Mouse (Mus musculus): ENCODE results near the gene Tcf21. TPM values are rescaled to one million over a fixed set of nuclear protein-coding genes. Genes with fewer than 3 reads are reported as not detected.

Tcf21 gene
- 2.5 TPM in 2 replicates for polyA plus RNA-seq (2016; fragmentation: Nextera tagmentation; extraction: Ambion mirVana)

DNA sequence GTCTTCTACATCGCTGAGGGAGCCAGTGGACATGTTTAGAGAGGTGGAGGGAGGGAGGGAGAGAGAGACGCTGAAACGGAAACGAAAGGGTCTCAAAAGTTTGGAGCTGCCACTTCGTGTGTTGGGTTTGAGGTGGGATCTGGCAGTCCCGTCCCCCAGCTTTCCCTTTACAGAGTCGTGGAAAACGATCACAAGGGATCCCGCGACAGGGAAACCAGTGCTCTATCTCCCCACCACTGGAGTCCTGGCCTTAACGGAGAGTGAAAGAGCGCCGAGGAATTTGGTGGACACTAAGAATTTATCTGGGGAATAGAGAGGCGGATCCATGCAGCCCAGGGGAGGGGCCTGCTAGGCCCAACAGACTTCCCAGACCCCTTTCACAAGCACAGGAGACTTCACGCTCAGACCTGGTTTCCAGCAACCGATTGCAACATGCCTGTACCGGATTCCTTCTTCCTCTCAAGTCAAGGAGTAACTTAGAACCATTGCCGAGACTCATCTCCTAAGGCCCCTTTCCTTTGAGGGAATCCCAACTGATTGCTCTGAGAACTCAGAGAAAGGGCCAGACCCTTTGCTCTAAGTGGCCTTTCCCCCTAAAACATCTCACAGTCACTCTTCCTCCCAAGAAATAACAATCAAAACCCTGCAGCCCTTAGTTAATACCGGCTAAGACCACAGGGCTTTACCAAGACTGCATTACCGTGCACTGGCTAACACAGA is at the start of gene Tcf21:
Gene Tcf21, minus strand, starts transcription at position 304 of the 720 bp plus-strand sequence.
- Histone ChIP-seq H3K27me3 (peaks cover 87% of the 10 kb centered on the region), H3K27ac (no peak within 1 kb of the TSS), H3K4me1 (no peaks in the 10 kb centered on the region), H3K9me3 (no peaks in the 10 kb centered on the region), H3K4me2 (replicated peaks) (0 out of 2 replicates have a peak within 1 kb of the TSS, but pooled peaks have one; percentile 10), H3K4me3 (peak within 1 kb of the TSS; percentile 19), H3K36me3 (no peaks in the 10 kb centered on the region), H3K9ac (no peak within 1 kb of the TSS)
- no peak for ATAC-seq (ENCODE audit: insufficient number of reproducible peaks, insufficient read depth, low FRiP score, low TSS enrichment)
- WGBS = under 1% methylated on average over 20 of the region's 20 CpGs

DNA sequence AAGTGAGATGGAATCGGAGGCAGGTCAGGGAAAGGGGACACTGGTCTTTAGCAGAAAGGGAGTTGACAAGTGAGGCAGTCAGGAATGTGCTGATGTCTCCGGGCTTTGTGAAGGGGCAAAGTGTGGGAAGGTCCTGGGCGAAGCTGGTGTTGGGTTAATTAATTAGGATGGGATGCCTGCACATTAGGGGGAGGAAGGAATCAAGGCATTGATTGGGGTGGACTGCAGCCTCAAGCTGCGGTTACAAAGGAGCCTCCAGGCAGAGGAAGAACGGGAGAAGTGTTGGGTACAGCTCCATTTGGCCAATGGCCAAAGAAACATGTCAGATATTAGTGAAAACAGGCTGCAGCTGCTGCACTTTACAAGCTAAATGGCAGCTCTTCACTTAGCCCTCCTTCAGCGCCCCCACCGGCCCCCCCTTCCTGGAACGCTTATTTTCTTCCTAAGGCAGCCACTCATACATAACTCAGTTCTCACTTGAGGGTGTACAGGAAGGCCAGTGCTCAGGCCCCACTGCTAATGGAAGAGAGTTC is 48.5 kb upstream of the Tcf21 start:
- 34% methylated on average over 8 of the region's 8 CpGs for WGBS
- Histone ChIP-seq H3K9ac (no peak overlapping the region), H3K4me3 (no peak overlapping the region), H3K4me2 (replicated peaks) (no peak overlapping the region), H3K27me3 (no peaks in the 10 kb centered on the region), H3K27ac (no peak overlapping the region), H3K4me1 (no peaks in the 10 kb centered on the region; the same call in 1 of the 2 replicates), H3K9me3 (no peaks in the 10 kb centered on the region), H3K36me3 (no peaks in the 10 kb centered on the region)
- ATAC-seq (ENCODE audit: insufficient number of reproducible peaks, insufficient read depth, low FRiP score, low TSS enrichment) = peak; percentile 47; the same call in 1 of the 2 replicates

DNA sequence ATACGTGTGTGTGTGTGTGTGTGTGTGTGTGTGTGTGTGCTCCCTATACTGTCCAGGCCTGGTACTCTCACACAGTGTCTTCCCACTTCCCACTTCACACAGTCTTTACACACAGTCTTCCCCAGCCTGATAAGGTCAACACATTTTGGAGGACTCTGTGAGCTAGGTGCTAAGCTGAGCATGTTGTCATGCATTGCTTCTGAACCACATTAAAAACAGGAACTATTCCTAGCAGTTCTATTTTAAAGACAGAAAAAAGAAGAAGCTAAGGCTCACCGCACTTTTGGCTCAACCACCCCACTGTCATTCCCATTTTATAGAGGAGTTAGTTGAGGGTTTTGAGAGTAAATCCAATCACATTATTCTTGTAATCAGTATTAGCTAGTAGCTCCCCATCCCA is 47.2 kb upstream of the Tcf21 start:
- Histone ChIP-seq H3K9ac (no peak overlapping the region), H3K4me2 (replicated peaks) (no peak overlapping the region), H3K27me3 (no peaks in the 10 kb centered on the region), H3K4me1 (no peaks in the 10 kb centered on the region; the same call in 1 of the 2 replicates), H3K36me3 (no peaks in the 10 kb centered on the region), H3K4me3 (no peak overlapping the region), H3K27ac (no peak overlapping the region), H3K9me3 (no peaks in the 10 kb centered on the region)
- no peak for ATAC-seq (ENCODE audit: insufficient number of reproducible peaks, insufficient read depth, low FRiP score, low TSS enrichment)
- WGBS = 82% methylated on average over 2 of the region's 2 CpGs

DNA sequence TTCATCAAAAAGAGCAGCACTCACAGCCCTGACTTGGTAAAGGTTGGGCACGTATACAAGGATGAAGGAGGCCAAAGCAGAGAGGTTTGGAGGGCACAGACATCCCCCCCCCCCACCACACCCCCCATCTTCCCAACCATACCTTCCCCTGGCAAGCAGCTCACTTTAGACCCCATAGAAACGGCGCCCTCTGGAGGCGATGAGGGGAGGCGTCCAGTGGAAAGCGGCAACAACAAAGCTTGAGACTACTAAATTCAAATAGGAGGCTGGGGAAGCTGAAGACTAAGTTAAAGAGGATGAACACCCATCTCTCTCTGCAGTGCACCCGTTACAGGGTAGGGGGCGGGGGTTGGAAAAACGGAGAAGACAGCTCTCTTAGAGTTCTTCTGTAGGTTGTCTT is 38.1 kb upstream of the Tcf21 start:
- WGBS = 27% methylated on average over 9 of the region's 9 CpGs
- Histone ChIP-seq H3K9me3 (no peaks in the 10 kb centered on the region), H3K4me2 (replicated peaks) (no peak overlapping the region), H3K9ac (no peak overlapping the region), H3K27me3 (peaks cover 2% of the 10 kb centered on the region), H3K4me3 (no peak overlapping the region), H3K27ac (no peak overlapping the region), H3K36me3 (no peaks in the 10 kb centered on the region), H3K4me1 (no peaks in the 10 kb centered on the region)
- no peak for ATAC-seq (ENCODE audit: insufficient number of reproducible peaks, insufficient read depth, low FRiP score, low TSS enrichment)

DNA sequence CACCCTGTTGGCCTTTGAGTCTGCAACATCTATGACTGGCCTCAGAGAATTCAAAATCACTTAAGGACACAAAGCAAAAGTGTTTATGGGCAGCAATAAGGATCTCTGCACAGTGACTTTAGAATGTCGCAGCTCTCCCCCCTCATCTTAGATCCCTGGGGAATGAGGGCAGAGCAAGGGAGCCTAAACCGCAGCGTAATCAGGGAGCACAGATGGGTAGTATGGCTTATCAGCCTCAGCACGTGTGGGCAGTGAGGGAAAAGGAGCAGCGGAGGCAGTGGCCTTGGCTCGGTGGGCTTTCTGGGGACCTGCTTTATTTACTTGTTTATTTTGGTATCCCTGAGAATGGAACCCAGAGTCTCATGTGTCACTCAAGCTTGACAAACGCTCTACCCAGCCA is 34.4 kb upstream of the Tcf21 start:
- no peak for ATAC-seq (ENCODE audit: insufficient number of reproducible peaks, insufficient read depth, low FRiP score, low TSS enrichment)
- no peak overlapping the region for H3K4me3 ChIP-seq
- no peaks in the 10 kb centered on the region for H3K36me3 ChIP-seq
- no peaks in the 10 kb centered on the region for H3K9me3 ChIP-seq
- WGBS = 40% methylated on average over 7 of the region's 7 CpGs
- H3K27ac ChIP-seq = no peak overlapping the region
- H3K4me2 ChIP-seq (replicated peaks) = no peak overlapping the region
- peaks cover 2% of the 10 kb centered on the region for H3K27me3 ChIP-seq
- H3K9ac ChIP-seq = no peak overlapping the region
- H3K4me1 ChIP-seq = no peaks in the 10 kb centered on the region

DNA sequence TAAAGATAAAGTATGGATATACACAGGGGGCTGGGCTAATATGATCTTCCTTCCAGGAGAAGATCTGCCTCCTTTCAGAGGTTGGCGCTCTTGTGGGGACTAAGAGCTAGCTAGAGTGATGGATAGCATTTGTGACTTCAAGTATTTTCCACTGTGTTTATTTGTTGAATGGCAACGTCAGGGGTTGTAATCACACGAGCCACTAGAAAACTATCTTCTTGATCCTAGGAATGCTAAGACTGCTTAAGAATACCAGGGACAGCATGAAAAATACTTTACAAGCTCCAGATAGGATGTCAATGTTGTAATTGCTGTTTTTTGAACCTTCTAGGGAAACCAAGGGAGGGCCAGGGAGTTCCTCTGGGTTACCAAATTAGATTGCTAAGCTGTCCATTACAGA is 25.4 kb upstream of the Tcf21 start:
- Histone ChIP-seq H3K9ac (no peak overlapping the region), H3K4me3 (no peak overlapping the region), H3K9me3 (no peaks in the 10 kb centered on the region), H3K27ac (no peak overlapping the region), H3K4me2 (replicated peaks) (no peak overlapping the region), H3K4me1 (no peaks in the 10 kb centered on the region), H3K36me3 (no peaks in the 10 kb centered on the region), H3K27me3 (peaks cover 49% of the 10 kb centered on the region)
- 6% methylated on average over 3 of the region's 3 CpGs for WGBS
- no peak for ATAC-seq (ENCODE audit: insufficient number of reproducible peaks, insufficient read depth, low FRiP score, low TSS enrichment)

DNA sequence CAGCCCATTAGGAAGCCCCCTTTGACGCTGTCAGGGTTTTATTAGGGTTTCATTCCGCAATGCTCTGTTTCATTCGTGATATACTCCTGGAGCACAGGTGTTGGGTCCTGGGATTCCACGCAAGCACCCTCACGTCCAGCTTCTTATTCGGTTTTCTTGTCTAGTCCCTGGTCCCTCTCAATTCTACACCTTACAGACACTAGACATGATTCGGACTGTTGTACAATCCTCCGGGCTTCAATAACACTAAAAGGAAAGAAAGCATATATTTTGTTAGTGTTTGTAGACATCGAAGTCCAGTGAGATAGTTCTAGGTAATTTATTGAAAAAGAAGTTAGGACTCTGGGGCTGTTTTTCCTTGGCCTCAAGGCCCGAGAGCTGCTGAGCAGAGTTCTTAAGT is 24.8 kb upstream of the Tcf21 start:
- Histone ChIP-seq H3K9ac (no peak overlapping the region), H3K4me3 (no peak overlapping the region), H3K9me3 (no peaks in the 10 kb centered on the region), H3K4me1 (no peaks in the 10 kb centered on the region), H3K27me3 (peaks cover 52% of the 10 kb centered on the region), H3K27ac (no peak overlapping the region), H3K4me2 (replicated peaks) (no peak overlapping the region), H3K36me3 (no peaks in the 10 kb centered on the region)
- no peak for ATAC-seq (ENCODE audit: insufficient number of reproducible peaks, insufficient read depth, low FRiP score, low TSS enrichment)
- 6% methylated on average over 10 of the region's 10 CpGs for WGBS

DNA sequence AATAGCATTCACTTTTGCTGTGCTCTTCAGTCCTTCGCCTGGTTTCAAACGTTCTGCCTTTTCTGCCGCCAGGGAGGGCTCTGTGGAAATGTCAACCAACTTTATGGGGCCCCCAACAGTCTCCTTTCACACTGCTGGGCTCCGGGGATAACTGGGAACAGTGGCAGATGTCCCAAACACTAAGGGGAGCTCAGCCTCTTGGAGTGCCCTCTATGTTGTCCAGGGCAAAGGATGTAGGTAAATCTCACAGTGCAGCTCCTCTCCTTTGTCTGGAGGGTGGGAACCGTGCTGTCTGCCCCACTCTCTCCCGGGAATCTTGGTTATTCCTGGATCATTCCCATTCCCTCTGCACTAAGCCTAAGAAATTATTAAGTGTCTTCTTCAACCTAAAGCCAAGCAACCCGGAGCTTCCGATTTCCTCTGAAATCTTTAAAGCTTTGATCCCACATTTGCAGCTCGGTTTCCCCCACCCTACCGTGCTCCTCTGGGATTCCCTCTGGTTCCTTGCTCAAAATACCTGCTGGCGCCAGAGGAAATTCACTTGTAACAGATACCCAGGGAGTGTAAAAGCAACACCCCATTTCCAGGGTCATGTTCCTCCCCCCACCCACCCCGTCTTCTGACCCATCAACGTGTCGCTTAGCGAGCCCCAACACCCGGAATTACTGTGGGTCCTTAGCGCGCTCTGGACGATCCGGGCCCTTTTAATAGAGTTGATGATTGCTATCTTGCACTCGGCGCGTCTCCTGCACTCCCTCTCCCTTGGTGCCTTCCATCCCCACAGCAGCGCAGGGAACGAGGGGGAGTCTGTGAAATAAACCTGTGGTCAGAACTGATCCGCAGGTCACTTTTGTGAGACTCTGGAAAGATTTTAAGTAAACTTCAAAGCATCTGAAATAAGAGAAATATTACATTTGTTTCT is 23.7 kb upstream of the Tcf21 start:
- Histone ChIP-seq H3K9ac (no peak overlapping the region), H3K4me2 (replicated peaks) (0 out of 2 replicates have a peak overlapping the region, but pooled peaks have one; percentile 12), H3K27me3 (peaks cover 59% of the 10 kb centered on the region), H3K36me3 (no peaks in the 10 kb centered on the region), H3K27ac (no peak overlapping the region), H3K4me3 (0 out of 2 replicates have a peak overlapping the region, but pooled peaks have one; percentile 5), H3K9me3 (no peaks in the 10 kb centered on the region), H3K4me1 (no peaks in the 10 kb centered on the region)
- WGBS = under 1% methylated on average over 26 of the region's 26 CpGs
- no peak for ATAC-seq (ENCODE audit: insufficient number of reproducible peaks, insufficient read depth, low FRiP score, low TSS enrichment)

DNA sequence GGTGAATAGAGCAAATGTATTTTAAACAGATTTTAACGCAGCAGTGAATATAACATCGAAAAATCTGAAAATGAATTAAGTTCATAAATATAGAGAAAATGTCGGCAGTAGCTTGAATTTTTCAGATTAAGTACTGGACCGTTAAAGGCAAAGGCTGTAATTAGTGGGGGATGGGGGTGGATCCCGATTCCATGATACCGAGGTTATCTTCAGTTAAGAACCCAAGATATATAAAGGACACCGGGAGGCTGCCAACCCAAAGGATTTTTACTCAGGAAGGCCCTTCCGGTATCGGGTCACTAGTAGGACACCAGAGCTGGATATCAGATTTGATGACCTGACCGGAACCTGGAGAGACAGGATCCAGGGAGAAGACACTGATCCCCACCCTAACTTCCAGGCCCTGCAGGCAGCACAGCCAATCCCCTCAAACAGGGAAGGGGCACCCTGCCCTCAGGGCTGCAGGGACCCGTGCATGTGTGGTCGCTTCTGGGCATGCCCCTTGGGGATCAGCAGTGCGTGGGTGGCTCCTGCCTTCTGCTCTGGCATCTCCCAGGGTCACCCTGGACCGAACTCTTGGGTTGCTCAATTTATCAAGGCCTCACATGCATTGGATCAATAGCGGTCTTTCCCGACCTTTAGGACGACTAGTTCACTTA is 22.9 kb upstream of the Tcf21 start:
- Histone ChIP-seq H3K9me3 (no peaks in the 10 kb centered on the region), H3K27me3 (peaks cover 61% of the 10 kb centered on the region), H3K4me3 (no peak overlapping the region), H3K4me2 (replicated peaks) (no peak overlapping the region), H3K27ac (no peak overlapping the region), H3K36me3 (no peaks in the 10 kb centered on the region), H3K4me1 (no peaks in the 10 kb centered on the region), H3K9ac (no peak overlapping the region)
- 3% methylated on average over 17 of the region's 17 CpGs for WGBS
- ATAC-seq (ENCODE audit: insufficient number of reproducible peaks, insufficient read depth, low FRiP score, low TSS enrichment) = no peak

DNA sequence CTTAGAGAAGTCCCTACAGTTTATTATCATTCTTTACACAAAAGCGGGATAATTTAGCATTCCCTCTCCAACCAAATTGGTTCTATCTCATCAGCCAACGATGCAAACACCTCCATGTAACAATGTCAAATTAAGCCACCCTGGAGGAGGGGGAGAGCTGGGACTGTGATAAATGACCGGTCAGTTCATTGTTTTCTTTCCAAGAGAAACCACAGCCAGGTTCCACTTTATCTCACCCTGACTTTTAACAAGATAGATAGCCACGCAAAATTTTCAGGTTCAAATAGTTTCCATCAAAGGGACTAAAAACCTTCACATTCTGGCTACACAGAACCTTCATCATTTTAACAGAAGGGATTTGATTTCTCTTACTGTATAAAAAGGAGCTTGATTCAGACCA is 22.1 kb upstream of the Tcf21 start:
- no peaks in the 10 kb centered on the region for H3K36me3 ChIP-seq
- H3K4me3 ChIP-seq = no peak overlapping the region
- no peak overlapping the region for H3K27ac ChIP-seq
- H3K4me2 ChIP-seq (replicated peaks) = no peak overlapping the region
- peaks cover 64% of the 10 kb centered on the region for H3K27me3 ChIP-seq
- no peaks in the 10 kb centered on the region for H3K9me3 ChIP-seq
- WGBS = under 1% methylated on average over 4 of the region's 4 CpGs
- no peak overlapping the region for H3K9ac ChIP-seq
- no peak for ATAC-seq (ENCODE audit: insufficient number of reproducible peaks, insufficient read depth, low FRiP score, low TSS enrichment)
- no peaks in the 10 kb centered on the region for H3K4me1 ChIP-seq

DNA sequence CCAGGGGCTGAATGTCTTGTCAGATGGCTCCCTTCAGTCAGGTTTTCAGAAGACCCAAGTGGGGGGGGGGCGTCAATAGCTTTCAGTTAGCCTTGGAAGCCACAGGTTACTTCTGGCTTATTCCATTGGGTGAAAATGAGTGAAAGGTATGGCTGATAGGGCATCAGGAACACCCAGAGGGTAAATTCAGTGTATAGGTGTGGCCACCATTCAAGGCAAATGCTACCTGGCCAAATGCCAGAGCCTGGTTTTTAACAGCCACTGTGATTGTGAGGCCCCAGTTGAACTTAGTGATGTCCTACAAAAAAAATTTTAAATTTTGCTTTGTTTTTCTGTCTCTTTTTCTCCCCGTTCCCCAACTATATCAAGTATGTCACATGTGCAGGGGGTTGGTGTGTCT is 6.3 kb upstream of the Tcf21 start:
- no peak for ATAC-seq (ENCODE audit: insufficient number of reproducible peaks, insufficient read depth, low FRiP score, low TSS enrichment)
- Histone ChIP-seq H3K9ac (no peak overlapping the region), H3K36me3 (no peaks in the 10 kb centered on the region), H3K27me3 (peaks cover 40% of the 10 kb centered on the region), H3K9me3 (no peaks in the 10 kb centered on the region), H3K4me1 (no peaks in the 10 kb centered on the region), H3K4me3 (no peak overlapping the region), H3K4me2 (replicated peaks) (no peak overlapping the region), H3K27ac (no peak overlapping the region)
- 79% methylated on average over 2 of the region's 2 CpGs for WGBS
